24 mouse cellular contexts compared by ENCODE assay signal in the genomic region with DNA sequence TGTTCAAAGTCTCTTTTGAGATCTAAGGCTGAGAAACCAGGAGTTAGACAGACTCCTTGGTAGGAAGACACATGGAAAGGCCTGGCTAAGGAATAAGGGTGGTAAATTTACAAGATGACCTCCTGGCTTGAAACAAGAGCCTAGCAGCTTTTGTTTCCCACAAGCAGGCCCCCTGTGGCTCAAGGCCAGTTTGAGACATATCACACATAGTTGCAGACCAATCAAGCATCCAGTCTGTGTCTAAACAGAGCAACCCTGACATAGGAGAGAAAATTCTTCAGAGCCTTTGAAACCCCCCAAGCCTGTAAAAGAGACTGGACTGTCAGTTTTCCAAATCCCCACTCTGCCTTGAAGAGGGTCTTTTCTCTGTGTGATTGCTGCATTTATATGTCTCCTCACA.
A peak's percentile ranks its signal among the peaks of the same experiment; 100 is the strongest.
DNase-seq lines count a peak whose midpoint lies in the region.
"Had no signal": no experiment of that assay in that cellular context is flagged by ENCODE, and none has a peak within 500 bp of the region (broad histone marks: within the 10 kb centered on the region; RNA-seq: fewer than 3 reads in every experiment).

No protein-coding gene starts in this region.

- peak; percentile 52 for DNase-seq in heart, adult 11 months
- no peak for DNase-seq in heart, adult 9 months (ENCODE audit: low spot score in 2 of 2)
- DNase-seq in ES-CJ7 (ENCODE audit: low read depth, low spot score): peak; percentile 12
- peak; percentile 9 to 11 for DNase-seq in kidney, adult 8-10 months
- peak; percentile 40 for DNase-seq in kidney, postnatal 10 days
- no peak for DNase-seq in testis, postnatal 10 days (ENCODE audit: low spot score)
- no peak for DNase-seq in cerebellum, adult 11-12 months
- no peak for DNase-seq in embryo, embryonic 10.5 days (ENCODE audit: low spot score)
- DNase-seq: adrenal gland, adult 2 months; adrenal gland, postnatal 36 days; cerebellum, adult 2 months; cerebellum, postnatal 25 days; gastrocnemius, postnatal 14 days; heart, adult 18-20 months; heart, postnatal 10 days; layer of hippocampus, postnatal 36 days; left cerebral cortex, postnatal 4 days; liver, embryonic 13.5 days; lung, adult 18-20 months; lung, postnatal 14 days; right cerebral cortex, adult 18-20 months; spleen, adult 18-20 months; thymus, adult 18-20 months; thymus, postnatal 25 days had no signal

Comparison
In these comparisons a context has a peak if more than half of its experiments do, and no peak if none do; other contexts are left out.
1. DNase-seq: peak in heart, adult 11 months (single experiment), ES-CJ7 (single experiment), kidney, adult 8-10 months (2 of 2) and kidney, postnatal 10 days (single experiment); none in heart, adult 9 months (0 of 2), testis, postnatal 10 days (single experiment), cerebellum, adult 11-12 months (single experiment) and embryo, embryonic 10.5 days (single experiment).